Mouse (Mus musculus): ENCODE data around the gene Slc35a2. TPM values are rescaled to one million over a fixed set of nuclear protein-coding genes. Genes with fewer than 3 reads are reported as not detected.
"Not testable (repeated sequence)": the region's sequence is repeated elsewhere in the genome, so short reads cannot be mapped to it uniquely, and the experiment has no call there.

Gene Slc35a2
- polyA plus RNA-seq, 1 experiment from 2014 or later: 28.3 TPM

- DNase-seq (ENCODE audit: low spot score): no peak
Observed at GRCm38 (mm10) chrX:7904441-7904840, 20.6 kb downstream of the Slc35a2 start.

GRCm38 (mm10) chrX:7907735-7908134, 23.9 kb downstream of the Slc35a2 start, which contains the start of gene Gm10491:
TSS of gene Gm10491 (minus strand) at chrX:7907835.
- no peak for DNase-seq (ENCODE audit: low spot score)

GRCm38 (mm10) chrX:7909242-7909641, 25.4 kb downstream of the Slc35a2 start, which contains the start of gene Gm10490:
TSS of gene Gm10490 (plus strand) at chrX:7909542.
- DNase-seq (ENCODE audit: low spot score): not testable (repeated sequence)

GRCm38 (mm10) chrX:7910473-7910872, 26.6 kb downstream of the Slc35a2 start:
- DNase-seq (ENCODE audit: low spot score): no peak

GRCm38 (mm10) chrX:7915669-7916068, 31.8 kb downstream of the Slc35a2 start:
- DNase-seq (ENCODE audit: low spot score): peak; percentile 15

- not testable (repeated sequence) for DNase-seq (ENCODE audit: low spot score)
Observed at GRCm38 (mm10) chrX:7917960-7918359, 34.1 kb downstream of the Slc35a2 start.

GRCm38 (mm10) chrX:7919601-7920383, 36.0 kb downstream of the Slc35a2 start, which contains the start of gene Pcsk1n:
TSS of gene Pcsk1n (plus strand) at chrX:7919822.
- DNase-seq (ENCODE audit: low spot score): no peak

- DNase-seq (ENCODE audit: low spot score): no peak
Observed at GRCm38 (mm10) chrX:7922032-7922431, 38.2 kb downstream of the Slc35a2 start.

- DNase-seq (ENCODE audit: low spot score): no peak
Observed at GRCm38 (mm10) chrX:7926266-7926665, 42.4 kb downstream of the Slc35a2 start.

- no peak for DNase-seq (ENCODE audit: low spot score)
Observed at GRCm38 (mm10) chrX:7927116-7927515, 43.3 kb downstream of the Slc35a2 start.

GRCm38 (mm10) chrX:7928270-7928790, 44.5 kb downstream of the Slc35a2 start, which contains the start of gene Eras:
TSS of gene Eras (minus strand) at chrX:7928607.
- DNase-seq (ENCODE audit: low spot score): no peak

- DNase-seq (ENCODE audit: low spot score): no peak
Observed at GRCm38 (mm10) chrX:7936874-7937273, 53.0 kb downstream of the Slc35a2 start.

- no peak for DNase-seq (ENCODE audit: low spot score)
Observed at GRCm38 (mm10) chrX:7937667-7938066, 53.8 kb downstream of the Slc35a2 start.

Other genes starting within 250 kb of the Slc35a2 start
- gene Syp, start 245.6 kb upstream of the Slc35a2 start, polyA plus RNA-seq (2015; fragmentation: Nextera tagmentation; extraction: Ambion mirVana): 0.40 and 0.55 TPM in 2 replicates
- 5.3 and 6.2 TPM in 2 replicates for gene Prickle3, start 226.8 kb upstream of the Slc35a2 start, polyA plus RNA-seq (2015; fragmentation: Nextera tagmentation; extraction: Ambion mirVana)
- gene Plp2, start 212.6 kb upstream of the Slc35a2 start, polyA plus RNA-seq (2015; fragmentation: Nextera tagmentation; extraction: Ambion mirVana): 81.2 and 84.1 TPM in 2 replicates
- gene Magix, start 202.8 kb upstream of the Slc35a2 start, polyA plus RNA-seq (2015; fragmentation: Nextera tagmentation; extraction: Ambion mirVana): 0.49 and 0.55 TPM in 2 replicates
- 28.8 and 28.9 TPM in 2 replicates for gene Gpkow, start 186.9 kb upstream of the Slc35a2 start, polyA plus RNA-seq (2015; fragmentation: Nextera tagmentation; extraction: Ambion mirVana)
- 42.2 and 45.5 TPM in 2 replicates for gene Wdr45, start 169.7 kb upstream of the Slc35a2 start, polyA plus RNA-seq (2015; fragmentation: Nextera tagmentation; extraction: Ambion mirVana)
- 0.46 and 1.0 TPM in 2 replicates for gene Gm45208, start 161.8 kb upstream of the Slc35a2 start, polyA plus RNA-seq (2015; fragmentation: Nextera tagmentation; extraction: Ambion mirVana)
- 14.7 and 20.6 TPM in 2 replicates for gene Praf2, start 155.6 kb upstream of the Slc35a2 start, polyA plus RNA-seq (2015; fragmentation: Nextera tagmentation; extraction: Ambion mirVana)
- gene Ccdc120, start 133.1 kb upstream of the Slc35a2 start, polyA plus RNA-seq (2015; fragmentation: Nextera tagmentation; extraction: Ambion mirVana): 6.7 and 8.2 TPM in 2 replicates
- gene Tfe3, start 121.5 kb upstream of the Slc35a2 start, polyA plus RNA-seq (2015; fragmentation: Nextera tagmentation; extraction: Ambion mirVana): 11.4 TPM in 2 replicates
- 40.2 and 48.1 TPM in 2 replicates for gene Gripap1, start 94.3 kb upstream of the Slc35a2 start, polyA plus RNA-seq (2015; fragmentation: Nextera tagmentation; extraction: Ambion mirVana)
- 0.12 and 0.18 TPM in 2 replicates for gene Kcnd1, start 61.7 kb upstream of the Slc35a2 start, polyA plus RNA-seq (2015; fragmentation: Nextera tagmentation; extraction: Ambion mirVana)
- gene Otud5, start 42.7 kb upstream of the Slc35a2 start, polyA plus RNA-seq (2015; fragmentation: Nextera tagmentation; extraction: Ambion mirVana): 55.0 and 55.6 TPM in 2 replicates
- gene Pim2, start 5.8 kb upstream of the Slc35a2 start, polyA plus RNA-seq (2015; fragmentation: Nextera tagmentation; extraction: Ambion mirVana): 14.0 and 14.5 TPM in 2 replicates
- gene Pqbp1, start 15.2 kb downstream of the Slc35a2 start, polyA plus RNA-seq (2015; fragmentation: Nextera tagmentation; extraction: Ambion mirVana): 142 and 154 TPM in 2 replicates
- 118 and 135 TPM in 2 replicates for gene Timm17b, start 15.3 kb downstream of the Slc35a2 start, polyA plus RNA-seq (2015; fragmentation: Nextera tagmentation; extraction: Ambion mirVana)
- gene Gm10491, start 23.8 kb downstream of the Slc35a2 start, polyA plus RNA-seq (2015; fragmentation: Nextera tagmentation; extraction: Ambion mirVana): not detected in 2 replicates
- not detected in 2 replicates for gene Gm10490, start 25.5 kb downstream of the Slc35a2 start, polyA plus RNA-seq (2015; fragmentation: Nextera tagmentation; extraction: Ambion mirVana)
- 0.18 and 0.21 TPM in 2 replicates for gene Pcsk1n, start 35.8 kb downstream of the Slc35a2 start, polyA plus RNA-seq (2015; fragmentation: Nextera tagmentation; extraction: Ambion mirVana)
- gene Eras, start 44.6 kb downstream of the Slc35a2 start, polyA plus RNA-seq (2015; fragmentation: Nextera tagmentation; extraction: Ambion mirVana): not detected in 2 replicates
- gene Hdac6, start 63.9 kb downstream of the Slc35a2 start, polyA plus RNA-seq (2015; fragmentation: Nextera tagmentation; extraction: Ambion mirVana): 10.0 and 10.3 TPM in 2 replicates
- gene Gata1, start 94.0 kb downstream of the Slc35a2 start, polyA plus RNA-seq (2015; fragmentation: Nextera tagmentation; extraction: Ambion mirVana): 2.9 and 3.1 TPM in 2 replicates
- 0.27 TPM in 1 of 2 replicates, not detected in the other for gene Glod5, start 134.5 kb downstream of the Slc35a2 start, polyA plus RNA-seq (2015; fragmentation: Nextera tagmentation; extraction: Ambion mirVana)
- gene Suv39h1, start 190.7 kb downstream of the Slc35a2 start, polyA plus RNA-seq (2015; fragmentation: Nextera tagmentation; extraction: Ambion mirVana): 60.7 and 62.4 TPM in 2 replicates
- 13.7 and 18.2 TPM in 2 replicates for gene Was, start 206.5 kb downstream of the Slc35a2 start, polyA plus RNA-seq (2015; fragmentation: Nextera tagmentation; extraction: Ambion mirVana)
- 10.9 and 13.3 TPM in 2 replicates for gene Wdr13, start 248.9 kb downstream of the Slc35a2 start, polyA plus RNA-seq (2015; fragmentation: Nextera tagmentation; extraction: Ambion mirVana)